Mouse (Mus musculus) common myeloid progenitor, adult 5-6 weeks (primary cell): ENCODE data around the gene Camk2n2. TPM values are rescaled to one million over a fixed set of nuclear protein-coding genes. Genes with fewer than 3 reads are reported as not detected.

Source experiments
- ATAC-seq: replicated peaks from 2 replicates; pipeline ENCODE4 v1.8.0; 2016; ENCODE audit warnings: low read depth, mild to moderate bottlenecking, moderate TSS enrichment, inconsistent platforms; ENCODE audit not compliant: poor library complexity, severe bottlenecking
- total RNA-seq: library from RNA; stranded (forward); fragments of 200-1000, 187-1606 nt; gene quantifications from 2 replicates; pipeline ENCODE4 v1.2.3, GENCODE M21; 2017

Gene Camk2n2
- total RNA-seq, 1 experiment from 2014 or later: not detected

GRCm38 (mm10) chr16:20611357-20612227 is 9.5 kb downstream of the Camk2n2 start, which contains the start of the genes Eef1akmt4, Gm49333 and Alg3:
Eef1akmt4 (plus strand) TSS chr16:20611593.
Gm49333 (plus strand) TSS chr16:20611610.
Alg3 (minus strand) TSS chr16:20611735.
- ATAC-seq: peak; percentile 93

- ATAC-seq: peak; percentile 80
Observed at GRCm38 (mm10) chr16:20610501-20611356, 10.4 kb downstream of the Camk2n2 start.

GRCm38 (mm10) chr16:20604705-20605104 is 16.4 kb downstream of the Camk2n2 start:
- ATAC-seq: no peak

- no peak for ATAC-seq
Observed at GRCm38 (mm10) chr16:20600511-20600910, 20.6 kb downstream of the Camk2n2 start.

- ATAC-seq: no peak
Observed at GRCm38 (mm10) chr16:20596687-20597441, 24.2 kb downstream of the Camk2n2 start.

- no peak for ATAC-seq
Observed at GRCm38 (mm10) chr16:20595737-20596136, 25.4 kb downstream of the Camk2n2 start.

- ATAC-seq: peak; percentile 37
Observed at GRCm38 (mm10) chr16:20595060-20595673, 25.9 kb downstream of the Camk2n2 start.

GRCm38 (mm10) chr16:20591076-20591705 is 29.9 kb downstream of the Camk2n2 start:
- ATAC-seq: no peak

- no peak for ATAC-seq
Observed at GRCm38 (mm10) chr16:20590680-20591038, 30.4 kb downstream of the Camk2n2 start.

GRCm38 (mm10) chr16:20589939-20590679 is 31.0 kb downstream of the Camk2n2 start:
- ATAC-seq: 0 out of 2 replicates have a peak, but pooled peaks have one; percentile 23

GRCm38 (mm10) chr16:20589366-20589938 is 31.6 kb downstream of the Camk2n2 start, which contains the start of gene Vwa5b2:
Vwa5b2 (plus strand) TSS chr16:20589471.
- peak; percentile 4; the same call in 1 of the 2 replicates for ATAC-seq

Other genes starting within 250 kb of the Camk2n2 start
- gene Abcc5, start 194.9 kb downstream of the Camk2n2 start, total RNA-seq: 26.6 and 41.7 TPM in 2 replicates
- 90.6 and 98.5 TPM in 2 replicates for gene Eif2b5, start 122.5 kb downstream of the Camk2n2 start, total RNA-seq
- 4.6 and 6.9 TPM in 2 replicates for gene Dvl3, start 104.3 kb downstream of the Camk2n2 start, total RNA-seq
- gene Ap2m1, start 85.8 kb downstream of the Camk2n2 start, total RNA-seq: 158 and 165 TPM in 2 replicates
- 47.9 and 57.6 TPM in 2 replicates for gene Abcf3, start 72.7 kb downstream of the Camk2n2 start, total RNA-seq
- not detected in 2 replicates for gene Vwa5b2, start 31.8 kb downstream of the Camk2n2 start, total RNA-seq
- gene Eef1akmt4, start 9.7 kb downstream of the Camk2n2 start, total RNA-seq: 6.1 and 12.1 TPM in 2 replicates
- gene Gm49333, start 9.7 kb downstream of the Camk2n2 start, total RNA-seq: not detected in 2 replicates
- gene Alg3, start 9.6 kb downstream of the Camk2n2 start, total RNA-seq: 17.0 and 22.6 TPM in 2 replicates
- 0.29 TPM in 1 of 2 replicates, not detected in the other for gene Ece2, start 8.5 kb upstream of the Camk2n2 start, total RNA-seq
- 190 and 205 TPM in 2 replicates for gene Psmd2, start 30.4 kb upstream of the Camk2n2 start, total RNA-seq
- gene Eif4g1, start 47.0 kb upstream of the Camk2n2 start, total RNA-seq: 305 and 334 TPM in 2 replicates
- gene Fam131a, start 72.0 kb upstream of the Camk2n2 start, total RNA-seq: not detected in 2 replicates
- 78.5 and 115 TPM in 2 replicates for gene Polr2h, start 96.4 kb upstream of the Camk2n2 start, total RNA-seq
- gene Clcn2, start 96.5 kb upstream of the Camk2n2 start, total RNA-seq: 1.9 and 7.3 TPM in 2 replicates
- gene Chrd, start 111.8 kb upstream of the Camk2n2 start, total RNA-seq: not detected in 2 replicates
- gene Thpo, start 113.2 kb upstream of the Camk2n2 start, total RNA-seq: not detected in 2 replicates